Mouse (Mus musculus): Measurements from ENCODE around the gene Grpel1. TPM values are rescaled to one million over a fixed set of nuclear protein-coding genes. Genes with fewer than 3 reads are reported as not detected.
A peak's percentile ranks its signal among the peaks of the same experiment; 100 is the strongest.

The Grpel1 gene
- polyA plus RNA-seq, 1 experiment, result 46.3 TPM

DNA sequence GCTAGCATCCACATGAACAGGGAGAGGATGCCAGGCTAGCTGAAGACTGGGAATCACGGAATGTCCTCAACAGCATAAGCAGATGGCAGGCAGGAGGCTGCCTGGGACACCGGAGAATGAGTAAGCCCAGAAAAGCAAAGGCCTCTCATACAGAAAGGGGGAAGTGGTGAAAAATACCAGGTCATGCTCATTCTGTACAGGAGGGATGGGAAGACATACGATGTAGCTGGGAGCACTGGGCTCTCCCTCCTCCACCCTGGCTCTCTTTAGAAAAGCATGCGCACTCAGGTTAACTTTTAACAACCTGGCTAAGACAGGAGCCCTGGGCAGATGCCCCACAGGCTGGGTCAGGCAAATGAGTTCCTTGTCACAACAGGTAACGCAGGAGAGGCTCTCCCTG, 38.4 kb upstream of the Grpel1 start:
- H3K27me3 ChIP-seq (ENCODE audit: control insufficient read depth, insufficient read depth, insufficient read length), result peaks cover 22% of the 10 kb centered on the region
- no peak overlapping the region for H3ac ChIP-seq (ENCODE audit: control insufficient read depth, insufficient read length)
- TF ChIP-seq TCF12 (IDR thresholded peaks at IDR 0.05; ENCODE audit: insufficient read depth, poor library complexity, severe bottlenecking) (no peak), TCF3 (IDR thresholded peaks at IDR 0.05; ENCODE audit: insufficient read length, low read depth) (no peak), MYOG (IDR thresholded peaks at IDR 0.05; ENCODE audit: control insufficient read depth in 1 of 3, insufficient read depth in 1 of 3, insufficient read length in 2 of 3, low read depth in 2 of 3) (no peak), USF1 (IDR thresholded peaks at IDR 0.05; ENCODE audit: low read depth) (no peak), MAX (IDR thresholded peaks at IDR 0.05; ENCODE audit: low read depth) (no peak)
- H3K4me2 ChIP-seq (ENCODE audit: low read depth), result no peak overlapping the region
- H3K79me2 ChIP-seq (ENCODE audit: control insufficient read depth, insufficient read depth), result no peaks in the 10 kb centered on the region
- no peaks in the 10 kb centered on the region for H3K36me3 ChIP-seq (ENCODE audit: control insufficient read depth, insufficient read depth)
- no peak overlapping the region for H3K4me3 ChIP-seq

DNA sequence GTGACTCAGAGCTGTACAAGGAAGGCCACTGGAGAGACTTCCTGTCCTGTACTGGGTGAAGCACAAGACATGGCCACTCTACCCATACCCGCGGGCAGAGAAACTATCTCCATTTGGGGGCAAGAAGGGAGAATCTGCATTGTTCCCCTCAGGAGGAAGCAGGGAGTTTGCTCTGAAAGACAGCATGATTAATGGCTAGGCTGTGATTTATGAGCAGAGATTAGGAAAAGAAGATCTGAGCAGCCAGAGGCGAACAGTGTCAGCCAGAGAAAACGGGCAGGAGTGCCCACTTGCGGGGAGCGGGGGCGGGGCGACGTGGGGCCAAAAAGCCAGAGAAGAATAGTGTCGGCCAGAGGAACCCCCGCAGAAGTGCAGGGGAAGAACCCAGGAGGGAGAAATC, 37.0 kb upstream of the Grpel1 start:
- Histone ChIP-seq H3K36me3 (ENCODE audit: control insufficient read depth, insufficient read depth) (no peaks in the 10 kb centered on the region), H3K79me2 (ENCODE audit: control insufficient read depth, insufficient read depth) (no peaks in the 10 kb centered on the region), H3ac (ENCODE audit: control insufficient read depth, insufficient read length) (no peak overlapping the region), H3K4me2 (ENCODE audit: low read depth) (no peak overlapping the region), H3K27me3 (ENCODE audit: control insufficient read depth, insufficient read depth, insufficient read length) (peaks cover 19% of the 10 kb centered on the region), H3K4me3 (no peak overlapping the region)
- TF ChIP-seq MYOD1 (IDR thresholded peaks at IDR 0.05; ENCODE audit: control insufficient read depth in 1 of 3, insufficient read length in 2 of 3, low read depth in 2 of 3) (no peak), E2F4 (IDR thresholded peaks at IDR 0.05; ENCODE audit: insufficient read depth) (no peak), POLR2AphosphoS2 (IDR thresholded peaks at IDR 0.05; ENCODE audit: insufficient read length, low read depth) (no peak), CEBPB (IDR thresholded peaks at IDR 0.05; ENCODE audit: insufficient read depth, poor library complexity, severe bottlenecking) (no peak), MAX (IDR thresholded peaks at IDR 0.05; ENCODE audit: low read depth) (no peak), REST (IDR thresholded peaks at IDR 0.05; ENCODE audit: insufficient read depth, insufficient read length) (no peak), USF1 (IDR thresholded peaks at IDR 0.05; ENCODE audit: low read depth) (no peak), TCF3 (IDR thresholded peaks at IDR 0.05; ENCODE audit: insufficient read length, low read depth) (no peak), MYOG (IDR thresholded peaks at IDR 0.05; ENCODE audit: control insufficient read depth in 1 of 3, insufficient read depth in 1 of 3, insufficient read length in 2 of 3, low read depth in 2 of 3) (no peak), TCF12 (IDR thresholded peaks at IDR 0.05; ENCODE audit: insufficient read depth, poor library complexity, severe bottlenecking) (no peak), POLR2A (IDR thresholded peaks at IDR 0.05; ENCODE audit: insufficient read length, low read depth) (no peak)

DNA sequence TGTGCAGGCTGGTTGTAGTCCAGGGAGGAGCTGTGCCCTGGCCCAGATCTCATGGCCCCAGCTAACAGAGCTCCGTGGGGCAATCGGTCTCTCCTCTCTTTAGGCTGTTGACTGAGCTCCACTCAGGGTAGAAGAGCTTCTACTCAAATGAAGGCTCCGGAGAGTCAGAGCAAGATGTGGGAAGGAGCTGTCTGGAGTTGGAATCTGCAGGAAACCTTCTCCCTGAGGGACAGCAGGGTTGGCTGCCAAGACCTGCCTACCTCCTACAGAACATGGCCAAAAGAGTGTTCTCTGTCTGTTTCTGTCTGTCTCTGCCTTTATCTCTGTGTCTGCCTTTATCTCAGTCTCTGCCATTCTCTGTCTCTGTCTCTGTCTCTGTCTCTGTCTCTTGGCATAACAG, 35.2 kb upstream of the Grpel1 start:
- Histone ChIP-seq H3K36me3 (ENCODE audit: control insufficient read depth, insufficient read depth) (no peaks in the 10 kb centered on the region), H3K27me3 (ENCODE audit: control insufficient read depth, insufficient read depth, insufficient read length) (peaks cover 29% of the 10 kb centered on the region), H3K79me2 (ENCODE audit: control insufficient read depth, insufficient read depth) (no peaks in the 10 kb centered on the region)

DNA sequence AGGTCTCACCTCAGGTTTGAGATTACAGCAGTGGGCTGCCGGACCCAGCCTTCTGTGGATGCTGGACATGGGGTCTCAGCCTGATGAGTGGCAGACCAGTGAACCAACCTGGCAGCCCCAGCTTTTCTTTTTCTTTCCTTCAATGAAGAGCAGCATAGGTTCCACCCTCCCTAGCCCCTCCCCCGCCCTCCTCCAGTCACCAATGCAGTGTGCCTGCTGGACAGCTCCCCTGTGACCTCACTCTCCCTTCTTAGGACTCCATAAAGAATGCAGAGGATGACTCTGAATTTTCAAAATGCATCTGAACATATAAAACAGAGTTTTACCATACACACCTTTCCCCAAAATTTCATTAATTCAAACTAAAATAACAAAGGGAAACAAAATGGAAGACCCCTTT, 33.1 kb upstream of the Grpel1 start:
- no peak overlapping the region for H3ac ChIP-seq (ENCODE audit: control insufficient read depth, insufficient read length)
- no peaks in the 10 kb centered on the region for H3K36me3 ChIP-seq (ENCODE audit: control insufficient read depth, insufficient read depth)
- TF ChIP-seq USF1 (IDR thresholded peaks at IDR 0.05; ENCODE audit: low read depth) (no peak), POLR2A (IDR thresholded peaks at IDR 0.05; ENCODE audit: insufficient read length, low read depth) (no peak), POLR2AphosphoS2 (IDR thresholded peaks at IDR 0.05; ENCODE audit: insufficient read length, low read depth) (no peak), CEBPB (IDR thresholded peaks at IDR 0.05; ENCODE audit: insufficient read depth, poor library complexity, severe bottlenecking) (no peak), REST (IDR thresholded peaks at IDR 0.05; ENCODE audit: insufficient read depth, insufficient read length) (peak; percentile 70), MYOG (IDR thresholded peaks at IDR 0.05; ENCODE audit: control insufficient read depth in 1 of 3, insufficient read depth in 1 of 3, insufficient read length in 2 of 3, low read depth in 2 of 3) (no peak), TCF12 (IDR thresholded peaks at IDR 0.05; ENCODE audit: insufficient read depth, poor library complexity, severe bottlenecking) (no peak), MYOD1 (IDR thresholded peaks at IDR 0.05; ENCODE audit: control insufficient read depth in 1 of 3, insufficient read length in 2 of 3, low read depth in 2 of 3) (no peak)
- no peak overlapping the region for H3K4me2 ChIP-seq (ENCODE audit: low read depth)
- peaks cover 26% of the 10 kb centered on the region for H3K27me3 ChIP-seq (ENCODE audit: control insufficient read depth, insufficient read depth, insufficient read length)
- H3K79me2 ChIP-seq (ENCODE audit: control insufficient read depth, insufficient read depth), result no peaks in the 10 kb centered on the region
- no peak overlapping the region for H3K4me3 ChIP-seq

More for the DNA sequence above, 35.2 kb upstream of the Grpel1 start:
- no peak overlapping the region for H3K4me2 ChIP-seq (ENCODE audit: low read depth)
- TF ChIP-seq POLR2A (IDR thresholded peaks at IDR 0.05; ENCODE audit: insufficient read length, low read depth) (no peak), REST (IDR thresholded peaks at IDR 0.05; ENCODE audit: insufficient read depth, insufficient read length) (no peak), USF1 (IDR thresholded peaks at IDR 0.05; ENCODE audit: low read depth) (no peak), MYOG (IDR thresholded peaks at IDR 0.05; ENCODE audit: control insufficient read depth in 1 of 3, insufficient read depth in 1 of 3, insufficient read length in 2 of 3, low read depth in 2 of 3) (no peak), TCF12 (IDR thresholded peaks at IDR 0.05; ENCODE audit: insufficient read depth, poor library complexity, severe bottlenecking) (no peak), POLR2AphosphoS2 (IDR thresholded peaks at IDR 0.05; ENCODE audit: insufficient read length, low read depth) (no peak), MAX (IDR thresholded peaks at IDR 0.05; ENCODE audit: low read depth) (no peak), SRF (IDR thresholded peaks at IDR 0.05; ENCODE audit: control insufficient read depth, insufficient read length, low read depth) (no peak), E2F4 (IDR thresholded peaks at IDR 0.05; ENCODE audit: insufficient read depth) (no peak), TCF3 (IDR thresholded peaks at IDR 0.05; ENCODE audit: insufficient read length, low read depth) (no peak), MYOD1 (IDR thresholded peaks at IDR 0.05; ENCODE audit: control insufficient read depth in 1 of 3, insufficient read length in 2 of 3, low read depth in 2 of 3) (no peak), CEBPB (IDR thresholded peaks at IDR 0.05; ENCODE audit: insufficient read depth, poor library complexity, severe bottlenecking) (no peak)
- no peak overlapping the region for H3ac ChIP-seq (ENCODE audit: control insufficient read depth, insufficient read length)
- H3K4me3 ChIP-seq, result no peak overlapping the region

DNA sequence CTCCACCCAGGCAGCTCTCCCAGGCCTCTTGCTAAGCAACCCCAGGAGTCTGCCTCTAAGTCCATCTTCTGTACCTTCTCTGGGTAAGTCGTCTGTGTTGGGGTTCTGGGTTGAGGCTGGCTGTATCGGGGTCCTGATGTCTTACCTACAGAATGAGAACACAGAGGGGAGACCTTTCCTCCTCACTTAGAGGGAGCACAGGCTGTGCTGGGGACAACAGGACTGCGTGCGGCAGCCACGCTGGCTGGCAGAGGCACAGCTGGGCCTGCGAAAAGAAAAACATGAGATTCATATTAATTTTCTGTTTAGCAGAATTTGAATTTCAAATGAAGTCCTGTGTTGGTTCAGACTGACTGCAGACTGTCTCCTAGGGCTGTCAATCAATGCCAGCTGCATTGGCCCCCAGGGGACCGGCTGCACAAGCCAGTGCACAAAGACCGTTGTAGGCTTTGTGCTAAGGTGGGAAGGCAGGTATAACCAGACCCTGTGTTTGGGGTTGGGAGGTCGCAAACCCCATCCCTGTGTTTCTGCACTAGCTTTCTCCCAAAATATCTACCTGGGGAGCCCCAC, 30.3 kb upstream of the Grpel1 start:
- no peak overlapping the region for H3K4me3 ChIP-seq
- no peaks in the 10 kb centered on the region for H3K36me3 ChIP-seq (ENCODE audit: control insufficient read depth, insufficient read depth)
- TF ChIP-seq REST (IDR thresholded peaks at IDR 0.05; ENCODE audit: insufficient read depth, insufficient read length), result no peak
- TF ChIP-seq CEBPB (IDR thresholded peaks at IDR 0.05; ENCODE audit: insufficient read depth, poor library complexity, severe bottlenecking), result no peak
- no peak for TF ChIP-seq TCF3 (IDR thresholded peaks at IDR 0.05; ENCODE audit: insufficient read length, low read depth)
- no peak for TF ChIP-seq POLR2A (IDR thresholded peaks at IDR 0.05; ENCODE audit: insufficient read length, low read depth)
- no peak for TF ChIP-seq SRF (IDR thresholded peaks at IDR 0.05; ENCODE audit: control insufficient read depth, insufficient read length, low read depth)
- TF ChIP-seq USF1 (IDR thresholded peaks at IDR 0.05; ENCODE audit: low read depth), result no peak
- TF ChIP-seq TCF12 (IDR thresholded peaks at IDR 0.05; ENCODE audit: insufficient read depth, poor library complexity, severe bottlenecking), result no peak
- no peak for TF ChIP-seq MYOD1 (IDR thresholded peaks at IDR 0.05; ENCODE audit: control insufficient read depth in 1 of 3, insufficient read length in 2 of 3, low read depth in 2 of 3)
- TF ChIP-seq E2F4 (IDR thresholded peaks at IDR 0.05; ENCODE audit: insufficient read depth), result no peak
- no peak overlapping the region for H3K4me2 ChIP-seq (ENCODE audit: low read depth)
- no peak overlapping the region for H3ac ChIP-seq (ENCODE audit: control insufficient read depth, insufficient read length)
- H3K27me3 ChIP-seq (ENCODE audit: control insufficient read depth, insufficient read depth, insufficient read length), result peaks cover 18% of the 10 kb centered on the region
- H3K79me2 ChIP-seq (ENCODE audit: control insufficient read depth, insufficient read depth), result no peaks in the 10 kb centered on the region

All from myocyte (in vitro differentiated cells).